Mouse (Mus musculus): ENCODE measurements around the gene Serpina6.
"Not testable (repeated sequence)": the region's sequence is repeated elsewhere in the genome, so short reads cannot be mapped to it uniquely, and the experiment has no call there.

Serpina6 gene

DNA sequence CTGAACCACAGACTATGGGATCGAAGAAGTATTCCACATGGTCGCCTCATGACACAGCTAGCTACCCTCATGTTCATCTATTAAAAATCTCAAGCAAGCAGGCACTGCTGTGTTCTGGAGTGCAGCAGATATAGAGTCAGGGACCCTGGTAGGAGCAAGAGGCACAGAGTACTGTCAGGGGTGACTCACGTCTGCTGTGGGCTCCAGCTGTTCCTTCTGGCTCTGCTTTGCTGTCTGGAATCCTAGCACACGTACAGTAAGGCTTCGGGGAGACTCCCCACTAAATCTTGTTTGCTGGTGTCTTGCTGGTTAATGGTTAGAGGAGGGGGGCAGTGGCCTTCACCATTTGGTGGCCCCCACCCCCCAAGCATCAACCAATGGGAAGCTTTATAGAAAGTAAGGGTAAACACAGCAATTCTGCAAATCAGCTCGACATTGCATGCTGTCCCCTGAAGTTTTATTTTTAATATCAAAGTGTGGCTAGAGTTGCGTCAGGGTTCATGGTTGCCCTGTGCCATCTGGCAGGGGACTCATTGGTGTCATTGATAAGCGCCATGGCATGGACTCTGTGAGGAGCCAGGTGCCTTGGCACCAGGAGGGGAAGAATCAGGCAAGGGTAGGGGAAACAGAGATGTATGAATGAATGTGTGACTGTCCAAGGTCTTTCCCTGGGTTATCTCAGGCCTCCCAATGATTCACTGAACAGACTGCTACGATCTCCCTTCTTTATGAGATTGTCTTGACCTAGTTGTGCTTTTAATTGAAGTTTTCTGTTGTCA is at the start of gene Serpina6:
Gene Serpina6, minus strand, starts transcription at position 365 of the 779 bp plus-strand sequence.
- DNase-seq (ENCODE audit: low spot score): no peak

DNA sequence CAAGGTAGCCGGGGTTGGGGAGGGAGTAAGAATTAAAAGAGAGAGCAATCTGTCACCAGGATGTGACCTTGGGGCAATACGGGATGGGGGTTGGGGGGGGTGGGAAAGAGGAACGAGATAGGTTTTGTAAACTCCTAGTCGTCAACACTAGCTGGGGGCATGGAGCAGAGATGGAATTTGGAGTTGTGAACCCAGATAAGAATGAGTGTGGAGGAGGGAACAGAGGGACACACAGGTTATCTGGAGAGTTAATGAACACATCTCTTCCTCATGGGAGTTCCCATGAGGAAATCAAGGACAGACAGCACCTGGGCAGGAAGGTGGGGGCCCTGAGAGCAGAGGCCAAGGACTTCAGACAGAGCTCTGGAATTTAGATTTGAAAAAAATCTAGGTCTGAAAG is 49.1 kb upstream of the Serpina6 start:
- DNase-seq (ENCODE audit: low spot score): no peak

GRCm38 (mm10) chr12:103705547-103705946 is 48.5 kb upstream of the Serpina6 start:
- DNase-seq (ENCODE audit: low spot score): no peak

DNA sequence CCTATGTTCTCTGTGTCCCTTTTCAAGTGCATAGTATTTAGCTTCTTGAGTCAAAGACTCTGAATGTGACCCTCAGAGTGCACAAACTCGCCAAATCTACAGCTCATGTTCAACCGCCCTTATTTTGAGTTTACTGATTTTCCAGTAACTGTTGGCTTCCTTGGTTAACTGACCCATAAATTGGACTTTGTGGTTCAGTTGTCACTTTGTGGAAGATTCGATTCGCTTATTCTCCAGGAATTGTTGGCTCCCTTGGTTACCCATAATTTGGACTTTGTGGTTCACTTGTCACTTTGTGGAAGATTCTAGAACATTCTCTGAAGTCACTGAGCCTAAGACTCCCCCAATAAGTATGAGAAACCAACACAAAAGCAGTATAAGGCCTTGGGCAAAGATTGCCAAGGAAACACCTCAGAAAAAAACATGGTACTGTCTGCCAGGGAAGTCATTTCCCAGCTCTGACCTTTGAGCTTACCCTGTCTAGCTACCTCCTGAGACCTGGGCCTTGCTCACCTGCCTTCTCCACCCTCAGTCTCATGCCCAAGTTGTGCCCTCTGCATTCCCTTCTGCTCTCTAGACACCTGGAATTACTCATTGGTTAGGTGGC is 43.2 kb upstream of the Serpina6 start:
- DNase-seq (ENCODE audit: low spot score): no peak

GRCm38 (mm10) chr12:103695429-103695828 is 38.4 kb upstream of the Serpina6 start, which contains the start of gene Serpina1f:
Serpina1f (minus strand) TSS chr12:103695529.
- no peak for DNase-seq (ENCODE audit: low spot score)

DNA sequence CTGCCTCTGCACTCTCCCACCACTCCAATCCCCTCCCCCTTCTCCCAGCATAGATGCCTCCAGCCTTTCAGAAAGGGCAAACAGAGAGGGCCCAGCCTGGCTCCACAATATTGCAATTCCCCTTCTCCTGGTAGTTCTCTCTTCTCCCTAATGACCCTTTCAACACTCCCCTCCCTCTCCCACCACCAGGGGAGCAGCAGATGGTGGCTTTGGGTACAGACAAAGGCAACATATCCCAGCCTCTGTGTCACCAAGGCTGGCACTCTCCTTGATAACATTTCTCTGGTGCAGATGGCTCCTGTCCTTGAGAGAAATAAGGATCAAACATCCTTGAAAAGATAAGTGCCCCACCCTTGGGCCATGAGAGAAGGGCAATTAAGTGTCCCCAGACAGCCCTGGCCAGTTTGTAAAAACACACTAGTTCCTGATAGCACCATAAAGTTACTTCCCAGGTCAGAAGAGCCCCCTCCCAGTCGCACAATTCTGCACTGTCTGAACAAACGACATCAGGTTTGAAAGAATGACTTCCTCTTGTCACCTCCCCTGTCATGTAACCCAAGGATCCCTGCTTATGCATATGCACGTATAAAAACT is 31.3 kb upstream of the Serpina6 start:
- no peak for DNase-seq (ENCODE audit: low spot score)

DNA sequence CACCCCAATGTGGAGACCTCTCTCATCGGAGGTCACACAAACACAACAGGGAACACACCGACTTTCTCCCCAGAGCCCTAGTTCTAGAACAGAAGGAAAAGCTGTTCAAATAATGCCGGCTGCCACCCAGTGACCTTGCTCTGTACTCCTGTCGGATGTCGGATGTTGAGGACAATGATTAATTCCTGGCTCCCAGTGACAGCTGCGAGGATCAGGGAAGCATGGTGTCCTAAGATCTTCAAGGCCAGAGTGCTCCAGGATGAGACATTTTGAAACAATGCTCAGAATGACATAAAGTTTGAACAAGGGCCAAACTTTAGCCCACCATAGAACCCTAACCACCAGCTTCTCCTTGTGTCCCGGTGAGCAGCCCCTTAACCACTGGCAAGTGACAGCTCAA is 30.0 kb upstream of the Serpina6 start:
- no peak for DNase-seq (ENCODE audit: low spot score)

GRCm38 (mm10) chr12:103686050-103686449 is 29.0 kb upstream of the Serpina6 start:
- DNase-seq (ENCODE audit: low spot score): no peak

- no peak for DNase-seq (ENCODE audit: low spot score)
Observed at GRCm38 (mm10) chr12:103685386-103685785, 28.4 kb upstream of the Serpina6 start.

GRCm38 (mm10) chr12:103683775-103684174 is 26.8 kb upstream of the Serpina6 start:
- no peak for DNase-seq (ENCODE audit: low spot score)

- DNase-seq (ENCODE audit: low spot score): no peak
Observed at GRCm38 (mm10) chr12:103681739-103682138, 24.7 kb upstream of the Serpina6 start.

DNA sequence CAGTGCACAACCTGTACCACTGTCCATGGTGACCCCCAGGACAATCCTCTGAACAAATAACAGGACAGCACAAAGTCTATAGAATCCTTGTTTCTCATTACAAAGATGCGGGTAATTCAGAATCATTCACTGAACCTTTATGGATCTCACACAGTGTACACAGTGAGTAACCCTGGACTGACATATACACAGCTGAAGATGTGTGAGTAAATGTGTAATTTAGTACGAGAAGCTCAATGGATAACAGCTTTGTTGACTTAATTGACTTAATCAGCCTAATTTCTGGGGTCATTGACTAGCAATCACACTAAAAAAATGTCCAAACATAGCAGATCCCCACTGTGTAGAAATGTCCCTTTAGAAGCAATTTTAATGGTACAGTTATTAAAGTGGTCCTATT is 24.2 kb upstream of the Serpina6 start:
- no peak for DNase-seq (ENCODE audit: low spot score)

- not testable (repeated sequence) for DNase-seq (ENCODE audit: low spot score)
Observed at GRCm38 (mm10) chr12:103679853-103680252, 22.8 kb upstream of the Serpina6 start.

- DNase-seq (ENCODE audit: low spot score): no peak
Observed at GRCm38 (mm10) chr12:103676039-103676438, 19.0 kb upstream of the Serpina6 start, which contains the start of gene Serpina16. Serpina16 (minus strand) TSS chr12:103676139.

GRCm38 (mm10) chr12:103673179-103673578 is 16.2 kb upstream of the Serpina6 start:
- peak; percentile 8 for DNase-seq (ENCODE audit: low spot score)

DNA sequence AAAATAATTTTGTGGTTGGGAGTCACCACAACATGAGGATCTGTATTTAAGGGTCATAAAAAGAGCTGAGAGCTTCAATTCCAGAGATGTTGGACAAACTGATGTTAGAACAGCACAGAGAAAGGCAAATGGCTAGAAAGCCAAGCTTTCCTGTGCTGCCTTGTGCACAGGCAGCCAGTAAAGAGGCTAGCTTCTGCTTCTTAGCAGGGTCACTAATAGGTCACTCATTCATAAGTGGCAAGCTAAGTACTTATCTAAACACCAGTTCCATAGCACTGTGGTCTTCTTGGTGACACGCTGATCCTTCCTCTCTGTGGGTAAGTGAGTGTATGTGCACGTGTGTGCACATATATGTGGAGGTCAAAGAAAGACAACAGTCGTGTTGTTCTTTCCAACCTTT is 14.5 kb upstream of the Serpina6 start:
- DNase-seq (ENCODE audit: low spot score): no peak

- DNase-seq (ENCODE audit: low spot score): no peak
Observed at GRCm38 (mm10) chr12:103670964-103671363, 14.0 kb upstream of the Serpina6 start.

- no peak for DNase-seq (ENCODE audit: low spot score)
Observed at GRCm38 (mm10) chr12:103670344-103670743, 13.3 kb upstream of the Serpina6 start.

DNA sequence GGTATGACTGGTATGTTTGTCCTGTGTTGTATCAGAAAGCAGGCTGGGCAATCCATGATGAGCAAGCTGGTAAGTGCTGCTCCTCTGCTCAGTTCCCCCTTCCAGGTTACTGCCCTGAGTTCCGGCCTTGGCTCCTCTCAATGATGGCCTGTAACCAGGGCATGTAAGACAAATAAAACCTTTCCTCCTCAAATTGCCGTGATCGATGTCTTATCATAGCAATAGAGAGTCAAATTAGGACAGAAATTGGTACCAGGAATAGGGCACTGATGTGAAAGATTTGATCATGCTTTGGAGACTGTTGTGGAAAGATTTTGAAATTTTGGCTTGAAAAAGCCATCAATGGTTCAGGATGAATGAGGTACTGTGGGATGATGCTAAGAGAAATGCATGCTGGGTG is 8.3 kb upstream of the Serpina6 start:
- DNase-seq (ENCODE audit: low spot score): no peak

DNA sequence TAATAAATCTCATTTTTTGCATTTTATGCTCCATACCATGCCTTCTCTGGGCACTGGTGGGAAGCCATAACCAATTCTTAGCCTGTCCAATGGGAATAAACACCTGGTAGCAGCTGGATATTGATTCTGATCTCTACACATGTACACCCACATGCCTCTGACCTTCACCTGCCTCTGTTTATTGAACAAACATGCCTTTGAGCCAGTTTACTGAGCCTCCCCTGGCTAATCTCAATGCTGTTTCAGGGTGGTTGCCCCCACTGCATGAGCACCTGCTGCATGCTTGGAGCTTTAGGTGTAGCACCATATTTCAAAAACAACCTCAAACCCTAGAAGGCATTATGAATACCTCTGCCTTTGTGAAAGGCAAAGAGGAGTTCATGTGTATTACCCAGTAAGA is 5.0 kb upstream of the Serpina6 start:
- DNase-seq (ENCODE audit: low spot score): not testable (repeated sequence)

- no peak for DNase-seq (ENCODE audit: low spot score)
Observed at GRCm38 (mm10) chr12:103660076-103660475, 3.1 kb upstream of the Serpina6 start.

DNA sequence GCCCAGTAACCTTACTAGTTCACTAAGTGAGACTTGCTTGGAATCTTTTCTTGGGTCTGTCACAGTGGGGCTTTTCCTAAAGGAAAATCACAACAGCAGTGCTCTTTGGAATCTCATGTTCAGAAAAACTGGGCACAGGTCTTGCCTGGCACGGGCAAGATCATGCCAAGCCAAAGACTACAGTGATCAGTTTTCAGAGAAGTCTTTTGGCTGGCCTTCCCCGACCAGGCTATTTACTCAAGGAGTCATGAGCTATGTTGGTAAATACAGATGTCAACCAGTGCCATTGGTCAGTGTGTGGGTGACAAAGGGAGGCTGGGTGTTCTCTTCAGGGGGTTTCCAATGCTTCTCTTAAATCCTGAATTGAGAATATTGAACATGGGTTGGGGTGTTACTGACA is 2.2 kb upstream of the Serpina6 start:
- DNase-seq (ENCODE audit: low spot score): no peak

DNA sequence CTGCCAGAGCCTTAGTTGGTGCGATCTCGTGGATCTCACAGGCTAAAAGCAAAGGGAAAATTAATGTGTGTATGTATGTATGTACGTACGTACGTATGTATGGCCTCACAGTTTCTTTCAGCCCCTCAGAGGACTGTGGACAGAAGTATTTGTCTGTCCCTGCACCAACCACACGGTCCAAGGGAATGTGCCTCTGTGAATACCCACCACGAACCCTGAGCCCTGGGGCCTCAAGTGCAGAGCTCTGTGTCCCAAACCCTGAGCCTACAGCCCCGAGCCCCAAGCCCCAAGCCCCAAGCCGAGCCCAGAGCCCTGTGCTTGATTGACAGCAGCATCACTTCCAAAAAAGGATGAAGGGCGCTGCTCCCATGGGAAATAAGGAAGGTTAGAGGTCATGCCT is 979 bp upstream of the Serpina6 start:
- no peak for DNase-seq (ENCODE audit: low spot score)
